Mouse (Mus musculus): ENCODE results near the gene Cxcl14.
A peak's percentile ranks its signal among the peaks of the same experiment; 100 is the strongest.

Gene Cxcl14

GRCm38 (mm10) chr13:56295943-56296658 lies at the start of gene Cxcl14:
Gene Cxcl14, minus strand, starts transcription at chr13:56296551.
- peak; percentile 57 to 88 for DNase-seq (ENCODE audit: inconsistent age in 2 of 2, low spot score in 1 of 2)

GRCm38 (mm10) chr13:56344355-56344754 lies 48.0 kb upstream of the Cxcl14 start:
- no peak for DNase-seq (ENCODE audit: inconsistent age in 2 of 2, low spot score in 1 of 2)

DNA sequence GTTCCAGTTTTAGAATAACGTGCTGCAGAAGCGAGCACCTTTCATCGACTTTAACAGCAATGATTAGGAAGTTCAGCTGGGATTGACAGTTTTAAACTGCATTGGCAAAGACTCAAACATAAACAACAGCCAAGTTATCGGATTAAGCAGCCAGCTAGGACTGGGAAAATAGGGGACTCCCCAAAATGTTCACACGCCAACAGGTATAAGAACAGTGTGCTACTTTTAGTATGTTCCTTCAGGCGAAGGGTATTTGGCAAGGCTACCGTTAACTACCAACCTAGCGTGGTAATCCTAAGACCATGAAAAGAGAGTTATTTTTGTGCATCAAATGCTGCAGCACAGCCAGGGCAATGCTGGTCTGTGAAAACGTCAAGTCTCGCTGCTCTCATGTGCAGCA lies 46.1 kb upstream of the Cxcl14 start:
- no peak for DNase-seq (ENCODE audit: inconsistent age in 2 of 2, low spot score in 1 of 2)

DNA sequence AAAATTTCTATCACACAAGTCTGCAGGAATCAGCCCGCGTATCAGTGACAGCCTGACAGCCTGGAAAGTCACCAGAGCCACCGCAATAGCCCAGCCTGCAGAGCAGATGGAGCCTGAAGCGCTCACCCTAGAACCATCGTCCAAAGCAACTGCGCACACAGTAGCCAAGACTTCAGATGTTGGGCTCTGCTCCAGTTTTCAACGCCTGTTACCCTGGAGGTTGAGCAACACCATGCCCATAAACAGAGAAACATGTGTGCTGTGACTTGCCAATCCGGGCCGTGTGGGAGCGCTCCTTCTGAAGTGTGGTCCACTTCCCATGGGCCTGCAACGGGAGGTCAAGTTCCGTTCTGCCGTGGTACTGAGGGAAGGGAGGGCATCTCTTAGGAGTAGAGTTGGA lies 44.2 kb upstream of the Cxcl14 start:
- peak; percentile 13 to 61 for DNase-seq (ENCODE audit: inconsistent age in 2 of 2, low spot score in 1 of 2)

- DNase-seq (ENCODE audit: inconsistent age in 2 of 2, low spot score in 1 of 2) = no peak
These were observed 43.5 kb upstream of the Cxcl14 start for GRCm38 (mm10) chr13:56339816-56340215.

- no peak for DNase-seq (ENCODE audit: inconsistent age in 2 of 2, low spot score in 1 of 2)
These were observed 40.6 kb upstream of the Cxcl14 start for GRCm38 (mm10) chr13:56336982-56337381.

- no peak for DNase-seq (ENCODE audit: inconsistent age in 2 of 2, low spot score in 1 of 2)
These were observed 38.7 kb upstream of the Cxcl14 start for GRCm38 (mm10) chr13:56334802-56335690.

DNA sequence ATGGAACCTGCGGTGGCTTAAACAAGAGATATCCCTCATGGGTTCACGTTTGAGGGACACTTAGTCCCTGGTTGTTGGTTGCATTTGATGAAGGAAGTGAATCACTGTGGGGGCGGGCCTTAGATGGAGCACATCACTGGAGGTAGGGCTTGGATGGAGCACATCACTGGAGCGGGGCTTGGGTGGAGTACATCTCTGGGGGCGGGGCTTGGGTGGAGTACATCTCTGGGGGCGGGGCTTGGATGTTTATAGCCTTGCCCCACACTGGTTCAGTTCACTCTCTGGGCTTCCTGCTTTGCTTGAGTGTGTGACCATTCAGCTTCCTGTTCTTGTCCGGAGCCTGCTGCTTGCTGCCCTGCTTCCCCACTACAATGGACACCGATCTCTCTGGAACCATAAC lies 37.9 kb upstream of the Cxcl14 start:
- DNase-seq (ENCODE audit: inconsistent age in 2 of 2, low spot score in 1 of 2) = no peak

- no peak for DNase-seq (ENCODE audit: inconsistent age in 2 of 2, low spot score in 1 of 2)
These were observed 36.0 kb upstream of the Cxcl14 start for GRCm38 (mm10) chr13:56332356-56332755.

- no peak for DNase-seq (ENCODE audit: inconsistent age in 2 of 2, low spot score in 1 of 2)
These were observed 34.5 kb upstream of the Cxcl14 start for GRCm38 (mm10) chr13:56330603-56331455.

DNA sequence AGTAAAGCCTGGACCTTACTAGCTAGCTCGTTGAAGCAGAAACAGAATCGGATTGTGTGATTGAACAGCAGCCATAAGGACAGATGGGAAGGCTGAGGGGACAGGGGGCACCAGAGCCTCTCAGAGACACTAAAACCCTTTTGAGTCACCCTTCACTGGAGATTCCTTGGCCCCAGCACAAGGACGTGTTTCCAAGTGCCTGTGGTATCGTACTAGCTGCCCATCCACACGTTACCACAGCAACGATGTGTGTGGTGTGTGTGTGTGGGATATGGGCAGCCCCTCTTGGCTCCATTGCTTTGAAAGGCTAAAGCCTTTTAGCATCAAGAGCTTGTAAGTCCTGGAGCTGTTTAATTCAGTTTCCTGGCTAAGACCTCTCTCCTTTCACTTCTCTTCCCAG lies 33.4 kb upstream of the Cxcl14 start:
- no peak for DNase-seq (ENCODE audit: inconsistent age in 2 of 2, low spot score in 1 of 2)

DNA sequence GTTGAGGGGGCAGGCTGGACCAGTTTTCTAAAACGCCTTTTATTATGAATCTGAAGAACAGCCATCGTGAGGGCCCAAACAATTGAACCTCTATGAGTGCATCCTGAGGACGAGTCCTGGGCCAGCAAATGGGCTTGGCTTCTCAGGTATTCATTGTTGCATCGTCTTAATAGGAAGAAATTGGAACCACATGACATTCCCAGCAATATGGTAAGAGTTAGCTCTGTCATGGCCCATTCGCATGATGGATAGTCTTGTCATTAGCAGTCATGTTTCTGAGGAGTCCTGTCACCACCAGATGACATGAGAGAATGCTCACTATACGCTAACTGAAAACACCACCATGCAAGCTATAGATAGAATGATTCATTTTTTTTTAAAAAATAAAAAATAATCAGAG lies 32.8 kb upstream of the Cxcl14 start:
- DNase-seq (ENCODE audit: inconsistent age in 2 of 2, low spot score in 1 of 2) = no peak

DNA sequence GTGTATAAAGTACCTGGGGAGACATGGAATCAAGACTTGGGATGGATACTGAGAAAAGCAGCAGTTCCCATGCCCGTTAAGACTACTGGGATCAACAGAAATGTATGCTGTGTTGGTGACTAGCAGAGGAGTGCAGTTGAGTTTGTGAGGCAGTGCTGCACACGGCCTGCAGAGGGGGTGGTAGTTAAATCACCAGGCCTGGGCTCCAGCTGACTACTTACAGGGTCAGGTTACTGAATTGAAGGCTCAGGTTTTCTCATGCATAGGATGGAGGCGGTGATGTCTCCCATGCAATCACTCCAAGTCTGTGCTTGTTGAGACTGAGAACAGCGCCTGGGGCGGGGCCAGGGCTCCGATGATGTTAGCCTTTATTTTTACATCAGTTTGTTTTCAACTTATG lies 31.4 kb upstream of the Cxcl14 start:
- no peak for DNase-seq (ENCODE audit: inconsistent age in 2 of 2, low spot score in 1 of 2)

- no peak for DNase-seq (ENCODE audit: inconsistent age in 2 of 2, low spot score in 1 of 2)
These were observed 25.3 kb upstream of the Cxcl14 start for GRCm38 (mm10) chr13:56321635-56322034.

GRCm38 (mm10) chr13:56316930-56317329 lies 20.6 kb upstream of the Cxcl14 start:
- DNase-seq (ENCODE audit: inconsistent age in 2 of 2, low spot score in 1 of 2) = no peak

DNA sequence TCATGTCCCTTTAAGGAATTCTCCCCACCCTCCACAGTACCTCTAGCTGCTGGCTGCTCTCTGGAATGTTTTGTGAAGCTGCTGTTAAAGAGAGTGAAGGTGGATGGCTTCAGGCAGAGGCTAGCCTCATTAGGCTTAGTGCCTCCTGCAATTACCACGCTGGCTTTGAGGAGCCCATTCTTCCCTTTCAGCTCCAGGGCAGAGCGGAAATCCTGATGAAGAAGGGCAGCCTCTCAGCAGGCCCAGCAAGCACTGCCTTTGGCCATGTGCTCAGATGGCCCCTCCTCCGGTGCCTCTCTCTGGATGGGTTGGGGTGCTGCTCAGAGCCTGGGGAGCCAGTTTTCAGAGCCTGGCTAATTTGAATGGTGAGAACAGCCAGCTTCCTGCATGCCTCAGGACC lies 18.9 kb upstream of the Cxcl14 start:
- no peak for DNase-seq (ENCODE audit: inconsistent age in 2 of 2, low spot score in 1 of 2)

GRCm38 (mm10) chr13:56305058-56305457 lies 8.7 kb upstream of the Cxcl14 start:
- no peak for DNase-seq (ENCODE audit: inconsistent age in 2 of 2, low spot score in 1 of 2)

- DNase-seq (ENCODE audit: inconsistent age in 2 of 2, low spot score in 1 of 2) = no peak
These were observed 8.1 kb upstream of the Cxcl14 start for GRCm38 (mm10) chr13:56304453-56304852.

GRCm38 (mm10) chr13:56299336-56299735 lies 3.0 kb upstream of the Cxcl14 start:
- no peak for DNase-seq (ENCODE audit: inconsistent age in 2 of 2, low spot score in 1 of 2)

GRCm38 (mm10) chr13:56296659-56297020 lies 289 bp upstream of the Cxcl14 start:
- DNase-seq (ENCODE audit: inconsistent age in 2 of 2, low spot score in 1 of 2) = no peak

DNA sequence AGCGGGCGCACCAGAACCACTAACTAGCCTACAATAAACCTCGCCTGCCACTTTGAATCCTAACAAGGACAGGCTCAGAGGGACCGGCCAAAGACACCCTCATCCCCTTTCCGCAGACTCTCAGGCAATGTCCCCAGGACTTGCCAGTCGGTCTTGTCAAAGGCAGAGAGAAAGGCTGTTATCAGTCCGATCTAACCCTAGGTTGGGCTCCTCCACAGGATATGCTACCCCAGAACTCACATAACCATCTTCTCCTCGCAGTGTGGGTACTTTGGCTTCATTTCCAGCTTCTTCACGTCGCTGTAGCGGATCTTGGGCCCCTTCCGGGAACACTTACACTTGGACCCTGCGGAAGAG lies 787 bp downstream of the Cxcl14 start:
- peak in 1 of 2 experiments; percentile 47 for DNase-seq (ENCODE audit: inconsistent age in 2 of 2, low spot score in 1 of 2)
